Mouse (Mus musculus): ENCODE data around the gene Dpagt1.
"Not testable (repeated sequence)": the region's sequence is repeated elsewhere in the genome, so short reads cannot be mapped to it uniquely, and the experiment has no call there.

The Dpagt1 gene

GRCm38 (mm10) chr9:44325768-44326370 lies at the start of gene Dpagt1:
Gene Dpagt1 (plus strand): TSS chr9:44326019.
- no peak for DNase-seq

- no peak for DNase-seq
Observed at GRCm38 (mm10) chr9:44283183-44283582, 42.6 kb upstream of the Dpagt1 start.

GRCm38 (mm10) chr9:44286256-44286850 lies 39.5 kb upstream of the Dpagt1 start:
- DNase-seq, result no peak

- no peak for DNase-seq
Observed at GRCm38 (mm10) chr9:44287003-44287400, 38.8 kb upstream of the Dpagt1 start.

DNA sequence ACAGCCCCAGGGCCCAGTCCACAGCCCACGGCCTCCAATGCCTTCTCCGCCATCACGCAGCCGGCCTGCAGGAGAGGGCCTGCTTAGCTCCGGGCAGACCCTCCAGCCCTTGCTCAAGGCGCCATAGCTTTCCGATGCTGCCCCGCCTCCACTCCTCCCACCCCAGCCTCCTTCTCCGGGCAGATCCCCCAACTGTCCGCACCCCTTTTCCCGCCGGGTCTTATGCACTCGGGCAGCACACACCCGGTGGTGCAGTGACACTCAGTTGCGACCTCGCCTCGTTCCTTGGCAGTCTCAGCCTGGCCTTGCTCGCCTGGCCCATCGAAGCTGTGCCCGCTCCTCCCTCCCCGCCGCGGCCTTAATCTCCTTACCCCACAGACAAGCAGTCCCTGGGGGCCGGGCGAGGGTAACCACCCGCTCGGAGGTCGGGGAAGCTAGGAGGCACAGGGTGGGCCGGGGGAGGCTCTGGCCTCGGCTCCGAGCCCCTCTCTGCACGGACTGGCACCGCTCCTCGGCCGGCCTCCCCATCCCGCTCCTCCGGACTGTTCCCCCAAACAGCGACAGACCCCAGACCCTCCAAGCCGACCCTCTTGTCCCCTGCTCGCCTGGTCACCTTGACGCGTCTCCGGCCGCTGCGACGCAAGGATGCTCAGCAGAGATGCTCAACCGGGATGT lies 38.3 kb upstream of the Dpagt1 start:
- DNase-seq, result peak; percentile 55 to 59

GRCm38 (mm10) chr9:44288076-44288958 lies 37.5 kb upstream of the Dpagt1 start, which contains the start of gene Abcg4:
Gene Abcg4 (minus strand): TSS chr9:44288615.
- peak; percentile 72 to 80 for DNase-seq

GRCm38 (mm10) chr9:44288959-44289291 lies 36.9 kb upstream of the Dpagt1 start:
- no peak for DNase-seq

DNA sequence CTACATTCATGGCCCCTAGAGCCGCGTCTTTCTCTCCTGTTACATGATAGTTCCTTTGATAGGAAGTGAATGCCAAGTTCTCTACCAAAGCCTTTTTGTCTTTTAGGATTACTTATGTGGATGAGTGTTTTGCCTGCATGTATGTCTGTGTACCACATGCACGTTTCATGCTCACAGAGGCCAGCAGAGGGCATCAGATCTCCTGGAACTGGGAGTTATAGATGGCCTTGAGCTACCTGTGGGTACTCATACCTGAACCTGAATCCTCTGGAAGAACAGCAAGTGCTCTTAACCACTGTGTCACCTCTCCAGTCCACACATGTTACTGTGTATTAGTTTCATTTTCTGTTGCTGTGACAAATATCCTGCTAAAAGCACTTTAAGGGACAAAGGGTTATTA lies 33.3 kb upstream of the Dpagt1 start:
- peak; percentile 57 to 68 for DNase-seq

DNA sequence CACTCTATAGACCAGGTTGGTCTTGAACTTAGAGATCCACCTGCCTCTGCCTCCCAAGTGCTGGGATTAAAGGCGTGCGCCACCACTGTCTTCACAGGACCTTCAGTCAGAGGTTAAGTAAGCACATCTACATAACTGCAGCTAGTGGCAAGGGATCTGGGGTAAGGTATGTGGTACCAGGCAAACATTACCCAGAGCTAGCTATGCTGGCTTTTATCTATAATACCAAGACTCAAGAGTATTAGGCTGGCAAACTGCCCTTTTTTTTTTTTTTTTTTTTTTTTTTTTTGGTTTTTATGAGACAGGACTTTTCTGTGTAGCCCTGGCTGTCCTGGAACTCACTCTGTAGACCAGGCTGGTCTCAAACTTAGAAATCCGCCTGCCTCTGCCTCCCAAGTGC lies 25.8 kb upstream of the Dpagt1 start:
- not testable (repeated sequence) for DNase-seq

DNA sequence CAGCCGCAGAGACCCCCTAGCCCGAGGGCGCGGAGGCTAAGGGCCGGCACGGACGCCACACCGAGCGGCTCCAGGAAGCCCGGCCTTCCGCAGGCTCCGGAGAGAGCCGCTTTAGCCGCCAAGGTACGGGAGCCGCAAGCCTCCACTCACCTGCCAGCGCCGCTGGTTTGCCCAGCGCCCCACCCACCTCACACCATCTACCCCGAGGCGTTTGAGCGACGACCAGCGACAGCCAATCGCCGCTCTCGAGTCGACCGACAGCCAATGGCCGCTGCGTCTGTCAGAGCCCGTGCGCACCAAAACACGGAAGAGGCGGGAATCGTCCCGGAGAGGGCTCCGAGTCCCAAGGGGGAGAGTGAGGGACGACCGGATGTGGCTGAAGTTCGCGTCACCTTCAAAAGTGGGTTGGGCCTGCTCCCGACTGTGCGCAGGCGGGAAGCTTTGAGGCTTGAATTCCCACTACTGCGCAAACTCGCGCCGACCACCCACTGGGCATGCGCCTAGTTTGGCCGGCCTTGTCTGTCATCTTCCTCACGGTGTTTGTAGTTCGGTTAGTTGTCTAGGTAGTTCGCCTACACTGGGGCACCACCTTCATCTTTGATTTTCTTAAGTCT lies 20.2 kb upstream of the Dpagt1 start, which contains the start of gene Hinfp:
Gene Hinfp, minus strand, starts transcription at position 206 of the 614 bp plus-strand sequence.
- DNase-seq, result peak; percentile 97 to 99

DNA sequence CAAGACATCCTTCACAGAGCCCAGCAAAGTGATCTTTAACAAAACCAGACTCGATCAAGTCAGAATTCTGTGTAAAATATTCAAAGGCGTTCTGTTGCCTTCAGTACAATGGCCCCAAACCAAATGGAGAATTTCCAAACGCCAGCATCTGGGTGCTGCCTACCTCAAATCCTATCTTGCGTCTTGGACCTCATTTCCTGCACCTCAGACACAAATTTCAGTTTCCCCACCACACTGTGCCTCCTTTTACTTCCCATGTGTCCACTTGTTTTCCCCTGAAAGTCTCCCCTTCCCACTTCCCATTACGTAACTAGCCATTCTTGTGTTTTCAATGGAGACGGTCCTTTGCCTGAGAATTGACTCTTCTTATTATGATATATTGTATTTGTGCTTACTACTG lies 19.3 kb upstream of the Dpagt1 start:
- DNase-seq, result no peak

DNA sequence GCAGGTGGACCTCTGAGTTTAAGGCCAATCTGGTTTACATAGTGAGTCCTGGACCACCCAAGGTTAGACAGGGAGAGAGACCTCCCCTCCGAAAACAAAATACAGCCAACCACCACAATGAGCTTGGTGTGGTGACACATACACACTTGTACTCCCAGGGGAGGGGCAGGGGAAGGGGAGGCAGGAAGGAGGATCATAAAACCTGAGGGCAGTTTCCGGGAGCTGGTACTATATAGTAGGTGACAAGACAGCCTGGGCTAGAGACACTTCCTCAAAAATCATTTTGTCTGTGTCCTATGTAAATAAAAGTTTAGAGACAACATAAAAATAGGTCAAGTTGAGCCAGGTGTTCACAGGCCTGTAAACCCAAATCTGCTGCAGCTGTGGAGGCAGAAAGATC lies 18.6 kb upstream of the Dpagt1 start:
- DNase-seq, result no peak

DNA sequence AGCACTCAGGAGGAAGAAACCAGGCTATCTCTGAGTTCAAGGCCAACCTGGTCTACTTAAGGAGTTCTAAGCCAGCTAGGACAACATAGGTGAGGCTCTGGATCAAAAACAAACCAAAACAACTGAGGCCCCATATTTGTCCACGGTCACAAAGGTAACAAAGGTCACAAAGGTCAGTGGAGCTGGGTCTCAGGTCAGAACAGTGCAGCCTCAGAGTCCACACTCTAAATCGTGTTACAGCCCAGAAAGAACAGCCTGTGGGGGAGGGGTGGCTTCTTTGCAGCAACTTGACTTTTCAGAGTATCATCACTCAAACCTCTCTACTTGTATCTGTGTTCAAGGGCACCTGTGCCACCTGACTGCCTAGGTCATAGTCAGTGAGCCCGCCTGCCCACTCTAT lies 16.1 kb upstream of the Dpagt1 start:
- DNase-seq, result no peak

DNA sequence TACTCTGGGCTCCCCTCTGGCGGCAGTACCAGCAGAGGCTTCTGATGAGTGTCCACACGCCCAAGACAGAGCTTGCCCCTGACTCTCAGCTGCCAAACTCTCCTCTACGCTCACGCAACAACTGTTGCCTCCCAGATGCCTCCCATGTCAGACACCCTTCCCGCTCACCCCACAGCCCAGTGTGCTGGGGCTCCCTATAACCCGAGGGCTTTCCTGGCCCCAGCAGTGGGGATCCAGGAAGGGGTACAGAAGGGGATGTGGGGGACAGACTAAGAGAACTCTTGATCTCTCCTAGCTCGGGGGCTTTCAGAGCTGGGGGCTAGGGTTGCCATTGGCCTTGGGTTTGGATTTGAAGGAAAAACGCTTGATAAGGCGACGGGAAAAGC lies 15.1 kb upstream of the Dpagt1 start:
- DNase-seq, result no peak

DNA sequence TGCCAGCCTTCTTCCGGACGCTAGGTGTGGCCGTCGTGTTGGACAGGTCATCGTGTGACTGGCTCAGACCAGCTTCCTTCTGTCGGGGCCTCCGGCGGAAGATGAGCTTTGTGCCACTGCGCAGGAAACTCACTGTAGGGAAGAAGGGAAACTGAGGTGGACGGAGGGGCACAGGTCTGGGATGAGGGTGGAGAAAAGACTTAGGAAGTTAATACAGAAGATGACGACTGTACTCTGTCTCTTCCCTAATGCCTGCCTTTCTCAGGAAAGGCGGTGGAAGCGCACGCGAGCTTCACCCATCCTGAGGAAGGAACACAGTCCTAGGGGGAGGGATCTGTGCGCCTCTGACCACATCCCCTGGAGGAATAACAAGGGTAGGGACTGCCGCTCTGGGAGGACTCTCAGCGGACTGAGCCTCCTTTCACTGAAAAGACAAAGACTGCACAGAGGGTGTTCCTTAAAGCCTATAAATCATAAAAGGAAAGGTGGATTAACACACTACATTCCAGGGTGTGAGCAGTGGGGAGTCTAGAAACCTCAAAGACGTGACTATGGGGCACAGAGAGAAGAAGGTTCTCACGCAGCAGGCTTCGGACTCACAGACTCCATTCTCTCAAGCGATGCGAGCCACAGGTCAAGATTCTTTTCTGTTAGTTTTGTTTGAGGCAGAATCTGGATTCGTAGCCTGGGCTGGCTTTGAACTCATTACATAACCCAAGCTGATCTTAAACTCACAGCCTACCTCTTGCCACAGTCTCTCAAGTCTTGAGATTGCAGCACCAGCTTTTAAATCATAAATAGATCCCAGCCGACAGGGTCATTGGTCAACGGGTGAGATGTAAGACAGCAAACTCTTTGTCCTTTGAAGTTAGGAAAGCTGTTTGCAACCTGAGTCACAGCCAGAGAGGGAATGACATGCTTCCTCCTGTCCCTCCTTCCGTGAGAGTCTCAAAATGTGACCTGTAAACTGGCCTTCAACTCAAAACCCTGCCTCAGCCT lies 14.4 kb upstream of the Dpagt1 start:
- DNase-seq, result no peak

- DNase-seq, result peak; percentile 45 to 60
Observed at GRCm38 (mm10) chr9:44313476-44314256, 12.2 kb upstream of the Dpagt1 start.

GRCm38 (mm10) chr9:44314257-44314547 lies 11.6 kb upstream of the Dpagt1 start:
- no peak for DNase-seq

DNA sequence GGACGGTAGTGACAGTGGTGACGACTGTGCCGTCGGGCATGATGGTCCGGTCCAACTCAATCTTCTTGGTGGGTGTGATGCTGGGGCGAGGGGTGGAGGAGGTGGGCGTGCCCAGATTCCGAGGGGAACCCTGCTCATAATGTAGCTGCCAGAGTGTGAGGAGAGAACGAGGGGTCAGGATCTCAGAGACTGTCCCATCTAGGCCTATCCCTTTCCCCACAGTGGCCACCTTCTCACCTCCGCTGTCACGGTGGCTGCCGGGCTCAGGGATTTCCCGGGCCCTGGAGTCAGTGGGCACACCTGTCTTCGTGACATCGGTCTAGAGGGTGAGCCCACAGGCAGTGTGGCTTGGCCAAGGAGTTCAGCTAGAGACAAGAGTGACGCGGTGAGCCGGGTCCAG lies 10.9 kb upstream of the Dpagt1 start:
- DNase-seq, result no peak

DNA sequence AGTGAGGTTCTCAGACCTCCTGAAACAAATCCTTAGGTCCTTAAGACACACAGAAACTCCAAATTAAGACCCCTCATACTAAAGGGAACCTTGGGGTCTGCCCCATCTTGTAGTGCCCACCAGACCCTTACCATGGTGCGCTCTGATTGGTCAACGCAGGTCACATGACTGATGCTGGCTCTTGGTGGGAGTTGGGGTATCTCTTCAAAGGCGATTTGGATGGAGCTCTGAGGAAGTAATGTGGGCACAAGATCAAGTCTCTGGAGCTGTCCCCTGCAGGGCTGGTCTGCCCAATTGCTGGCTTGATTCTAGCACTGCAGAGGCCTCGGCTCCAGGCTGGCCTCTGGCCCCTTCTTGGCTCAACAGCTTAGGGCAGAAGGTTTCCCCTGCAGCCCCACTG lies 8.4 kb upstream of the Dpagt1 start:
- no peak for DNase-seq

DNA sequence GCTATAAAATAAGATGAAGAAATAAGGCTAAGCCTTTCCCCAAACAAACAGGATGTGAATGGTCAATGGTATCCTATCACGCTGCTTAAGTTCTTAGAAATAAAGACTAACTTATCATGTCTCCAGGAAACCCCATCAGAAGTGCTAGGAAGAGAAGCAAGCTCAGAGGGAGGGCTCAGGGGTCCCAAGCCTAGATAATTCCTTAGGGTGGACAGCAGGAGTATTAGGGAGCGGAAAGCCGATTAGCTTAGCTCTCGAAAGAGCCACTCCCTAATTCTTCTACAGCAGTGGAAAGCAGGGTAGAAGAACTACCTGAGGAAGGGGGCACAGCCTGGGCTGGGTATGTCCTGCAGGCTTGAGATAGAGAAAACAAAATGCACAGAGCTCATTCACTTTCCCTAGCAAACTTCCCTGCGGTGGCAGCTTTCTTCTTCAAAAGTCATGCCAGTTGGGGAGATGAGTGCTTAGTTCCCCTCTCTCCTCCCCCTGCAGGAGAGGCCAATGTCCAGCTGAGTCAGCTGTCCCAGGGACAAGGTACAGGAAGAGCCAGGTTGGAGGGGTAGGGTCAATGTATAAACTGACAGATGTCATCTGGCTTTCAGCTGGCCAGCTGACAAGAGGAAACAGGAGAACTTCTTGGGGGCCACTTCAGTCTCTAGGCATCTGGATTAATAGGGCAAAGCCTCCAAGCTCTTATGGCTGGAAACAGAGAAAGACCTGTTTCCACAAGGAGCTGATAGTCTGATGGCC lies 7.6 kb upstream of the Dpagt1 start:
- no peak for DNase-seq

GRCm38 (mm10) chr9:44318826-44319095 lies 7.1 kb upstream of the Dpagt1 start:
- DNase-seq, result no peak

Measured in cerebellum, adult 18-20 months (tissue).